Mouse (Mus musculus): ENCODE data around the gene Syt7. TPM values are rescaled to one million over a fixed set of nuclear protein-coding genes. Genes with fewer than 3 reads are reported as not detected.

The Syt7 gene
- polyA plus RNA-seq, 1 experiment = not detected

- Histone ChIP-seq H3K27ac (ENCODE audit: insufficient read depth, low read depth, low read length) (no peak overlapping the region), H3K4me3 (ENCODE audit: insufficient read depth, low read depth, low read length) (no peak overlapping the region), H3K4me1 (ENCODE audit: control insufficient read depth, insufficient read depth, low read length) (peaks cover 9% of the 10 kb centered on the region)
- no peak for TF ChIP-seq POLR2A (IDR thresholded peaks at IDR 0.05; ENCODE audit: insufficient read depth, low read depth, low read length)
- TF ChIP-seq CTCF (IDR thresholded peaks at IDR 0.05; ENCODE audit: insufficient read depth, low read depth, low read length) = no peak
- WGBS = 82% methylated on average over 2 of the region's 2 CpGs
These were observed 34.1 kb upstream of the Syt7 start for GRCm38 (mm10) chr19:10354830-10355229.

- Histone ChIP-seq H3K4me1 (ENCODE audit: control insufficient read depth, insufficient read depth, low read length) (peaks cover 10% of the 10 kb centered on the region), H3K4me3 (ENCODE audit: insufficient read depth, low read depth, low read length) (no peak overlapping the region), H3K27ac (ENCODE audit: insufficient read depth, low read depth, low read length) (no peak overlapping the region)
- 47% methylated on average over 12 of the region's 12 CpGs for WGBS
- no peak for TF ChIP-seq CTCF (IDR thresholded peaks at IDR 0.05; ENCODE audit: insufficient read depth, low read depth, low read length)
- TF ChIP-seq POLR2A (IDR thresholded peaks at IDR 0.05; ENCODE audit: insufficient read depth, low read depth, low read length) = no peak
These were observed 31.9 kb upstream of the Syt7 start for GRCm38 (mm10) chr19:10356845-10357503.

GRCm38 (mm10) chr19:10359105-10359946 lies 29.6 kb upstream of the Syt7 start:
- H3K4me3 ChIP-seq (ENCODE audit: insufficient read depth, low read depth, low read length) = no peak overlapping the region
- no peak overlapping the region for H3K27ac ChIP-seq (ENCODE audit: insufficient read depth, low read depth, low read length)
- H3K4me1 ChIP-seq (ENCODE audit: control insufficient read depth, insufficient read depth, low read length) = peaks cover 30% of the 10 kb centered on the region
- 94% methylated on average over 8 of the region's 8 CpGs for WGBS
- TF ChIP-seq POLR2A (IDR thresholded peaks at IDR 0.05; ENCODE audit: insufficient read depth, low read depth, low read length) (no peak), CTCF (IDR thresholded peaks at IDR 0.05; ENCODE audit: insufficient read depth, low read depth, low read length) (no peak)

- WGBS = 54% methylated on average over 6 of the region's 6 CpGs
- Histone ChIP-seq H3K4me3 (ENCODE audit: insufficient read depth, low read depth, low read length) (no peak overlapping the region), H3K27ac (ENCODE audit: insufficient read depth, low read depth, low read length) (no peak overlapping the region), H3K4me1 (ENCODE audit: control insufficient read depth, insufficient read depth, low read length) (peaks cover 23% of the 10 kb centered on the region)
- no peak for TF ChIP-seq POLR2A (IDR thresholded peaks at IDR 0.05; ENCODE audit: insufficient read depth, low read depth, low read length)
- TF ChIP-seq CTCF (IDR thresholded peaks at IDR 0.05; ENCODE audit: insufficient read depth, low read depth, low read length) = no peak
These were observed 26.3 kb upstream of the Syt7 start for GRCm38 (mm10) chr19:10362473-10363129.

- peaks cover 28% of the 10 kb centered on the region for H3K4me1 ChIP-seq (ENCODE audit: control insufficient read depth, insufficient read depth, low read length)
- WGBS = 31% methylated on average over 7 of the region's 7 CpGs
- peak overlapping the region; percentile 29; the same call in 1 of the 2 replicates for H3K27ac ChIP-seq (ENCODE audit: insufficient read depth, low read depth, low read length)
- no peak for TF ChIP-seq CTCF (IDR thresholded peaks at IDR 0.05; ENCODE audit: insufficient read depth, low read depth, low read length)
- TF ChIP-seq POLR2A (IDR thresholded peaks at IDR 0.05; ENCODE audit: insufficient read depth, low read depth, low read length) = no peak
- H3K4me3 ChIP-seq (ENCODE audit: insufficient read depth, low read depth, low read length) = no peak overlapping the region
These were observed 25.0 kb upstream of the Syt7 start for GRCm38 (mm10) chr19:10363869-10364268.

GRCm38 (mm10) chr19:10366116-10366845 lies 22.6 kb upstream of the Syt7 start:
- no peak overlapping the region for H3K4me3 ChIP-seq (ENCODE audit: insufficient read depth, low read depth, low read length)
- H3K4me1 ChIP-seq (ENCODE audit: control insufficient read depth, insufficient read depth, low read length) = peaks cover 28% of the 10 kb centered on the region
- no peak overlapping the region for H3K27ac ChIP-seq (ENCODE audit: insufficient read depth, low read depth, low read length)
- WGBS = 80% methylated on average over 3 of the region's 3 CpGs
- no peak for TF ChIP-seq POLR2A (IDR thresholded peaks at IDR 0.05; ENCODE audit: insufficient read depth, low read depth, low read length)
- no peak for TF ChIP-seq CTCF (IDR thresholded peaks at IDR 0.05; ENCODE audit: insufficient read depth, low read depth, low read length)

- no peak overlapping the region for H3K27ac ChIP-seq (ENCODE audit: insufficient read depth, low read depth, low read length)
- no peak for TF ChIP-seq POLR2A (IDR thresholded peaks at IDR 0.05; ENCODE audit: insufficient read depth, low read depth, low read length)
- no peak for TF ChIP-seq CTCF (IDR thresholded peaks at IDR 0.05; ENCODE audit: insufficient read depth, low read depth, low read length)
- H3K4me1 ChIP-seq (ENCODE audit: control insufficient read depth, insufficient read depth, low read length) = peaks cover 19% of the 10 kb centered on the region
- WGBS = 36% methylated on average over 7 of the region's 7 CpGs
- H3K4me3 ChIP-seq (ENCODE audit: insufficient read depth, low read depth, low read length) = no peak overlapping the region
These were observed 21.1 kb upstream of the Syt7 start for GRCm38 (mm10) chr19:10367802-10368201.

- TF ChIP-seq CTCF (IDR thresholded peaks at IDR 0.05; ENCODE audit: insufficient read depth, low read depth, low read length) (no peak), POLR2A (IDR thresholded peaks at IDR 0.05; ENCODE audit: insufficient read depth, low read depth, low read length) (no peak)
- H3K27ac ChIP-seq (ENCODE audit: insufficient read depth, low read depth, low read length) = no peak overlapping the region
- peaks cover 8% of the 10 kb centered on the region for H3K4me1 ChIP-seq (ENCODE audit: control insufficient read depth, insufficient read depth, low read length)
- no peak overlapping the region for H3K4me3 ChIP-seq (ENCODE audit: insufficient read depth, low read depth, low read length)
- 63% methylated on average over 4 of the region's 4 CpGs for WGBS
These were observed 19.0 kb upstream of the Syt7 start for GRCm38 (mm10) chr19:10369936-10370335.

Measured in olfactory bulb, adult 2 months (tissue).